Mouse (Mus musculus): ENCODE data around the gene Brca2.

Gene Brca2

GRCm38 (mm10) chr5:150566226-150566625 lies 43.8 kb downstream of the Brca2 start:
- no peak for DNase-seq

DNA sequence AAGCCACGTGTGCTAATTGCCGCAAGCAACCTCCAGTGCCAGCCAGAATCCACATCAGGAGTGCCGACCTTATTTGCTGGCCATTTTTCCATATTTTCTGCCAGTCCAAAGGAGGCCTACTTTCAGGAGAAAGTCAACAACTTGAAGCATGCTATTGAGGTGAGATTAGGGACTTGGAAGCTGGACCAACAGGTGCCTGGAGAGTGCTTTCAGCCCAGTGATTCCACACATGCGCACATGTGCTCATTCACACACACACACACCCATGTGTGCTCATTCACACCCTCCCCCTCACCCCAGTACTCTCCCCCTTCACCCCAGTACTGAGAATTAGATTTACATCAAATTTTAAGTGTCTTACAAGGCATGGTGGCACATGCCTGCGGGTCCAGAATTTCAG lies 44.5 kb downstream of the Brca2 start:
- no peak for DNase-seq

DNA sequence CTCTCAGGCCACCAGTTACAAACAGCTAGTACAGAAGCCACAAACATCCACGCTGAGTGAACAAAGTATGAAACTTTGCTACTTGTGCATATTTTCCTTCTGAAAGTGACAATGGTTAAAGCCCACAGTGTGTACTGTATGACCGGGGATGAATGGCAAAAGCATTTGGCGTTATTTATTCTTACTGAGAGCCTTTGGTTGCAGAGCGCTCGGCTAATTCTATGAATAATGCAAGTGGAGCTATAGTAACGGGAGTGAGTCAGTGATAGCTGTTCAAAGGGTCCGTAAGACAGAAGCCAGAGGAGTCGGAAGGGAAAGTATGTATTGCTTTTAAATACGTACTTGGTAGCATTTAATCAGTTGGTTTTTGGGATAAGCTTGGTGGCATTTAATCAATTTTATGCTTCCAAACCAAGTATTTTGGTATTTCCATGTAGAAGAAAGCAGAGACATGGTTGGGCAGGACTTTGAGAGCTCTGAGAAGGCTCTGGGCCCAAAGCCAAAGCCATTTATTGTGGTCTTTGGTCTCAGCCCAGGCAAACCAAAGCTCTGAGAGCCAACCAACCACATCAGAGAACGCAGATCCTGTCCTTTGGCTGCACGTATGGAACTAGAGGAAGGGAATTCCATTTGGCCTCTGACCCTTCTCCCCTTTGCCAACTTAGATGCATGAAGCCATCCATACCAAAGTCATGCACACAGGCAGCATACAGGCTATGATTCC lies 48.2 kb downstream of the Brca2 start:
- DNase-seq = no peak

- no peak for DNase-seq
These were observed 52.0 kb downstream of the Brca2 start for GRCm38 (mm10) chr5:150574403-150574802.

DNA sequence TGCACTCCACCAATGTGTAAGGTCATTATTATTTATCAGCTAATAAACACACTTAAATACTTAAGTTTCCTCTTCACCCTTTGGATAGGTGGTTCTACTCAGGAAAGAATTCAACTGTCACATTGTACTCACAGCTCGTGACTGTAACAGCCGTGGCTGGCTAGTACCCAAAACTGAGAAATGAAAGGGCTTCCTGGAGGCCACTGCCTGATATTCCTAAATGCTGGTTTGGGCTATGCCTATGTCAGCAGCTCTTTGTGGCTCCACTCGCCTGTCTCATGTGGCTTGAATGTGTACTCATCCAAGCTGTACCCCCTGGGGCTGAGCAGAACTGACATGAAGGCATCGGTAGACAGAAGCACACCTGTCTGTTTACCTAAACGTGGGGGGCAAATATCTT lies 52.5 kb downstream of the Brca2 start:
- no peak for DNase-seq

- DNase-seq = no peak
These were observed 54.4 kb downstream of the Brca2 start for GRCm38 (mm10) chr5:150576832-150577231.

GRCm38 (mm10) chr5:150578613-150579171 lies 56.3 kb downstream of the Brca2 start:
- no peak for DNase-seq

DNA sequence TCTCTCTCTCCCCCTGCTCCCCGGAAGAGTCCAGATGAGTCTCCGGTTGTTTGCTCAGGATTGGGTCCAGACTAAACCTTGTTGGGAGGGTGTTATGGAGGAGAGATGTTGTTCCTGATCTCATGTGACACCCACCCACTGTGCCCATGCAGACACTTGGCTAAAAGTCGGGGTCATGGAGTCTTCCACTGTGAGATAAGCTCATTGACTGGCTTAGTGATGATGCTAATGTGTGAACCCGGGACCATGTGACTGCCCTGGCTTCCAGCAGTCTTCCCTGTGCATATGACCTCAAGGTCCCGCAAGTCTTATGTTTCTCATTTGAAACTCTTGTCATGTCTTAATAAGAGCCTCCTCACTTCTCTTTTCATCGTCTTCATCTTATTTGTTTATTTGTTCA lies 58.8 kb downstream of the Brca2 start:
- DNase-seq = no peak

GRCm38 (mm10) chr5:150583181-150583580 lies 60.8 kb downstream of the Brca2 start:
- no peak for DNase-seq

DNA sequence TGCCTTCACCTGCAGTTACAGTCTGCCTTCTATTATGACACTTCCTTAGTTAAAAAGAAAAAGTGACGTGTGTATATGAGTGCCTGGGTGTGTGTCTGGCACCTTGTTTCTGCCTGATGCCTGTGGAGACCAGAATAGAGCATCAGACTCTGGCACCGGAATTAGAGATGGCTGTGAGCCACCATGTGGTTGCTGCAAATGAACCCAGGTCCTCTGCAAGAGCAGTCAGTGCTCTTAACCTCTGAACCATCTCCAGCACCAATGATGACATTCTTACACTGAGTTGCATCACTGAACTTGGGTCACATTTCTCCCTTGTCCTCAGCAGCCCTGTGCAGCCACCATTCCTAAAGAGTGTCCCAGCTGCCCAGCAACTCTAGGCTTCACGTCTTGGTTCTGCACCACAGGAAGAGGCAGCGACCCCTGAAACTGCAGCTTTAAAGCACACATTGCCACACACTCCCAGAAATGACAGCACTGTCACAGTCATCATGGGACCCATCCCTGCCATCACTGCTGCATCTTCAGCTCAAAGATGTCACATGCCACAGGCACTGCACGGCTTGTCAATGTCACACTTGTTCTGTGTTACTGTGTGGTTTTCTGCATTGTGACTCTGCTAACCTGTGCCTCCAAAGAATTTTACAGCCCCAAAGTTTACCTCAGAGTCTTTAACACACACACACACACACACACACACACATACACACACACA lies 61.3 kb downstream of the Brca2 start:
- no peak for DNase-seq

DNA sequence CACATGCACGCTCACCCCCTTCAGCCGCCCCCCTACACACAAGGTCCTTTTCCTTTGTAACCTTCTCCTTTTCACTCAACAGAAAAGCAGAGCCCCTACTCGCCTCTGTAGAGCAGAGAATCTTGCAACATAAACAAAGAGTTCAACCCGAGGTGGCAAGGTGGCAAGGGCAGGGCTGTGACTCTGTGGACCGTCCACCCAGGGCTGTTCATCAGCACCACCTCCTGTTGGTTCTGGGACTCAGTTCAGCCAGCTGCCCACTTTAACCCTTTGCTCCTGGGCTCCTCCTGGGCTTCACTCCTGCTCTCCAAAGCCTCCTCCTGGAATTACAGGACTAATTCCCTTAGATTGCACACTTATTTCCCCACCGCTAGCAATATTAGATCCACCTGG lies 61.9 kb downstream of the Brca2 start:
- no peak for DNase-seq

- no peak for DNase-seq
These were observed 67.5 kb downstream of the Brca2 start for GRCm38 (mm10) chr5:150589945-150590344.

- DNase-seq = no peak
These were observed 69.9 kb downstream of the Brca2 start for GRCm38 (mm10) chr5:150592186-150592903.

DNA sequence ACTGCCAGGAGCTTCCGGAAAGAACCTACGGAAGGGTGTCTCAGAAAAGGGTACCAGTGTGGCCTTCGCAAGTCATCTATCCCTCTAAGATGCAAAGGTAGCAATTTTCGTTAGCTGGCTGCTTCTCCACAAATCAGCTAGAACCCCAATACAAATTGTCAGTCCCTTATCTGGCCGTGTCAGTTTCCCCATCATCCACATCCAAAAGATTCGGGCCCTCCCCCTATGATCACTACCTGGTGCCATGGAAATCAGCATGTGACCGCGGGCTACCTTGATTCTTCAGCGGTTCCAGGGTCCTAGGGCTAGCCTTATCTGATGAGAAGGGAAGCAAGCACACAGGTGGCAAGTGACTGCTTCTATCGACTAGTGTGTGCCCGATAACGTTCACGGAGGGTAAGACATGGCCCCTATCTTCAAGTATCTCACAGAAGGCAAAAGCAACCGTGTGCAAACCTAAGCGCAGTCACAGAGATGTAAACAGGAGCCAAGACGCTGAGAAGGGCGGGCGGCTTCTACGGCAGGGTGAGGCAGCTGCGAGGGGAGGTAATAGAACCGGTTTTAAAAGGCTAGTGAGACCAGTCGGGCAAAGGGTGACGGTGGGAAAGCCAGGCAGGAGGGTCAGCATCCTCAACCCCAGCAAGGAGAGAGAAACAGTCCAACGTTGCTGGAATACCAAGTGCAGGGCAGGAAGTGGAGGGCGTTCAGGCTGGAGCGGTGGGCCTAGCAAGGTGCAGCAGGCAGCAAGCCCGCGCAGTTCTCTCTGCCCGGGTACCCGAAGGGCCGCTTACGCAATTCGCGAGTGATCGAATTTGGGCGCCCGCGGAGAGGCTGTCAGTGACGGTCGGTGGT lies 70.7 kb downstream of the Brca2 start:
- no peak for DNase-seq

DNA sequence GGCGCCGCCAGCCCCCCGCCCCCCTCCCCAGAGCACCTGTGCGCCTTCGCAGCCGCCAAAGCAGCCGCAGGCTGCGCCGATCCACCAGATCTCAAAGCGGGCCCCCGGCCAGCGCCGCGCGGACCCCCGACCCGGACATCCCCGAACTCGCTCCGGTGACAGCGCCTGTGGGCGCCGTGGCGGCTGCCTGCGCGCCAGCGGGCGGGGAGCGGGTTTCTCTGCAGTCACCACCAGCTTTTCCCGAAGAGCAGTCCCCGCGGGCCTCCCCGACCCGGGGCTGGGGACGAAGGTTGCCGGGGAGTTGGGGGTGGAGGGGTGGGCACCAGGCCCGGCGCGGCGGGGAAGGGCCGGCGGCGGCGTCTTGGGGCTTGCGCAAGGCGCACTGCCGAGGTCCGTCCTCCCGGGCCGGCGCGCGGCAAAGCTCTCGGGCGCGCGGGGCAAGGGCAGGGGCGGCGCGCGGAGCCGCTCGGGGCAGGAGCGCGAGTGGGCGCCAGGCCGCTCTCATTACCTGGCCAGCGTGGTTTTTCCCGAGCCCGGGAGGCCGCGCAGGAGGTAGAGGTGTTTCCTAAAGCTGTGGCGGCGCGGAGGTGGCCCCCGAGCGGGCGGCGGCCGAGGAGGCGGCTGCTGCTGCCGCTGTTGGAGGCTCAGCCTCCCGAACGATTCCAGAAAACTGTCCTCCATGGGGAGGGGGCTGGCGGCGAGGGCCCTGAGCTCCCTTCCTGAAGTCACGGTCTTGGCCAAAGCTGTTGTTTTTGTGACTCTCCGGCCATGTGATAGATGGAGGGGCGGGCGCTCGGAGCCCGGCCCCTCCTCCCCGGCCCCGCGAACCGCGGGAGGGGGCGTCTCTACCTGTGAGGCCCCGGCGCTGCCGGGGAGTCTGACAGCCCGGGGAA lies 71.6 kb downstream of the Brca2 start:
- DNase-seq = peak; percentile 31 to 40

DNA sequence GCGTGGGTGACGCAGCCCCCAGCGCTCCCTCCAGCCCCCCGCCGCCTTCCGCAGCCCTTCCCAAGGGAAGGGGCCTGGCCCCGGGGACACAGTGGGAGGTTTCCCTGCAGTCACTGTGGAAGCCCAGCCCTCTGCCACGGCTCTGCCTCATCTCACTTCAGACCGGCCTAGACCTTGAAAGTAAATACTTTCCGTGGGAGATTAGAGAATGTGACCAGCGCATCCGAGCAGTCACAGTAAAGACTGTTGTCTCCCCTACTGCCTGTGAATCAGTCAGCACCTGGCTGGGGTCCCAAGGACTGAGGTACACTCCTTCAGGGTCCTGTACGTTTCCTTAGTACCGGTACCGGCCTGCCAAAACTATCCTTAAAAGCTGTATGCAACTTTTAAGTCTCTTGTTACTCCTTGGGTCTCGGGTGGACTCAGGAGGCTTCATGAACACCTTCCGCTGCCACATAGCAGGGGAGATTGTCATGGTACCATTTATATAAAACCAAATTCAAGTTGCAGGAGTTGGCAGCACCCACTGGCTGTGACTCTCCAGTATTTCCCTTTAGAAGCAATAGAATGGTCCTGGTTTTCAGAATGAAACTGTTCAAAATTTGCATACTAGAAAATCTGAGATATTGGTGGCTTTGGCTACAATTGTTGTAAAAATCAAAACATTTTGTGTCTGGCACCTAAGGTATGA lies 72.4 kb downstream of the Brca2 start:
- no peak for DNase-seq

DNA sequence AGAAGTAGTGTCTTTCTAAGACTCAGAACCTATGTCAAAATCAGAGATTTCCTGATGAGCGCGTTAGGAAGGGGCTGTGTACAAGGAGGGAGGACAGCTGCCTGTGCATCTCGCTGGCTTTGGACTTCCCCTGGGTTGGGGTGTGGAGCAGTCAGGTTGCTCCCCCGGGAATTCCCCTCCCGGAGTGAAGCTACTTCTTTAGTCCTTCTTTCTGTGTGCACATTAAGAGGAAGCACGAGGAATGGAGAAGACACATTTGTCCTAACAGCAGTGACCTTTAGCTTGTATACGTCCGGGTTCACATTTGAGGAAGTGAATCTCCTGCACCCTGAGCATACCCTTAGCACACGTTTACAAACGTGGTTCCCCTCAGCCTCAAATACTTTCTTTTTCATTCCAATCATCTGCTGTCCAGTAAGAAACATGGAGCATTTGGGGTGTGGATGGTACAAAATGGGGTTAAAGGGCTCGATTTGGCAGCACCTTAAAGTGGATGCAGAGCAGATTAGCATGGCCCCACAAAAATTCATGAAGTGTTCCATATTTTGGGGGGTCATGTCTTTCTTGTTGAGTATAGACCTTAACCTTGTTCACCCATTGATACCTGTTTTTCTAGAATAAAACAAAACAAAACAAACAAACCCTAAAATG lies 73.1 kb downstream of the Brca2 start:
- no peak for DNase-seq

DNA sequence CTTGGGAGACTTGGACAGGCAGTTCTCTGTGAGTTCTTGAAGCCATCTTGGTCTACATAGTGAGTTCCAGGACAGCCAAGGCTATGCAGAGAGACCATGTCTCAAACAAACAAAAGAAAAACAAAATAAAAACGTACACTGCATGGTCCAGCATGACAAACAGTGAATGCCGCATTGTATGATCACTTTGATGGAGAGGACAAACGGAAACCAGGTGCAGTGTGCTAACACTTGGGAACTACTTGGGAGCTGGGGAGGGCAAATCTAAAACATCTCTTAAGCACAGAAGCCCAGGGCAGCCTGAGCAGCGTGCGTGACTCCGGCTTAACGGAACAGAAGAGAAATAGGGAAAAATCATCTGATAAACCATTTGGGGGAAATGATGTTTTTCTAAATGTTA lies 74.7 kb downstream of the Brca2 start, which contains the start of gene N4bp2l1:
Gene N4bp2l1 (minus strand): TSS at position 101 of the 400 bp plus-strand sequence.
- DNase-seq = no peak

GRCm38 (mm10) chr5:150598202-150599119 lies 76.0 kb downstream of the Brca2 start:
- DNase-seq = peak in 1 of 2 experiments; percentile 36

Measured in kidney, adult 8-10 months (tissue).